Mouse (Mus musculus) bone marrow macrophage, adult 2 months (primary cell): ENCODE results near the gene Gm49318.

Experiments
- CTCF ChIP-seq: IDR thresholded peaks from 2 replicates; pipeline ENCODE4 v1.5.1; 2012; ENCODE audit warnings: low read depth, mild to moderate bottlenecking, low read length, moderate library complexity
- POLR2A ChIP-seq: IDR thresholded peaks from 2 replicates; pipeline ENCODE4 v1.6.1; 2012; ENCODE audit warnings: mild to moderate bottlenecking, low read depth, low read length, borderline replicate concordance

DNA sequence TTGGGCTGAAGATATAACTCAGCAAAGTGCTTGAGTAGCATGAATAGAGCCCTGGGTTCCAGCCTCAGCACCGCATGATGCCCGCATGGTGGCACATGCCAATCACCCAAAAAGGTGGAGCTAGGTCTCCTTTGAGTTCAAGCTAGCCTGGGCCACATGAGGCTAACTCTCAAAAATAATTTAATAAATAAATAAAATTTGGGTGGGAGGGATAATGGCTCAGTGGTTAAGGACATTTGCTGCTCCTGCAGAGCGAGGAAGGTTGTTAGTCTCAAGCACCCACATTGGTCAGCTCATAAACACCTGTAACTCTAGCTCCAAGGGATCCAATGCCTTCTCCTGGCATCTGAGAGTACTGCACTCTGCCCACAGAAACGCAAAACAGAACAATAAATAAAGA, 69.4 kb downstream of the Gm49318 start:
- TF ChIP-seq CTCF (no peak), POLR2A (no peak)
